Mouse (Mus musculus) cerebellum, adult 2 months (tissue): ENCODE data around the gene Tmem41b.

Source experiments
- CTCF ChIP-seq: fragments of 200-500 bp; IDR thresholded peaks from 2 replicates; pipeline ENCODE4 v1.5.1; 2011; ENCODE audit warnings: low read depth, mild to moderate bottlenecking, control low read depth, low read length, moderate library complexity, borderline replicate concordance; ENCODE audit not compliant: insufficient read depth
- POLR2A ChIP-seq: fragments of 200-500 bp; IDR thresholded peaks from 2 replicates; pipeline ENCODE4 v1.6.1; 2011; ENCODE audit warnings: low read length, control low read depth, borderline replicate concordance; ENCODE audit not compliant: insufficient read depth

DNA sequence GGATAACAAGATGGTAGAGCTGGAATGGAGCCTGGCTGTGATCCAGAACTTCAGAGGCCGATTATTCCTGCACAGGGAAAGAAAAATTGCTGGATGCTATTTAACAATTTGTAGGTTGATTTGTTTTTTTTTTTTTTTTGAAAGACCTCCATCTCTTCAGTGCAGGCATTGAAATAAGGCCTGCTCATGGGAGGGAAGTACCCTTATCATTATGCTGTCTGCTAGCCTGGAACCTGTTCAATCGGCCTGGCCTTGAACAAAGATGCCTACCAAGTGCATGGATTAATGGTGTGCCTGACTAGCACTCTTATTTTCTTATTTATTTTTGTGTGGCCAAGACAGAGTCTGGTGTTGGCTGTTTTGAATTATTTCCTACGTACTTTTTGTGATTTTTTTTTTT lies 43.6 kb upstream of the Tmem41b start:
- no peak for TF ChIP-seq CTCF
- TF ChIP-seq POLR2A, result no peak
